Mouse (Mus musculus) spleen, postnatal 14 days (tissue): ENCODE results near the gene Fam50a.
"Not testable (repeated sequence)": the region's sequence is repeated elsewhere in the genome, so short reads cannot be mapped to it uniquely, and the experiment has no call there.

Experiments
- DNase-seq, 2 experiments: peaks; one replicate each; pipeline ENCODE4 v3.0.0; 2021 to 2022; ENCODE audit warnings: low spot score in 2 of 2

The Fam50a gene

DNA sequence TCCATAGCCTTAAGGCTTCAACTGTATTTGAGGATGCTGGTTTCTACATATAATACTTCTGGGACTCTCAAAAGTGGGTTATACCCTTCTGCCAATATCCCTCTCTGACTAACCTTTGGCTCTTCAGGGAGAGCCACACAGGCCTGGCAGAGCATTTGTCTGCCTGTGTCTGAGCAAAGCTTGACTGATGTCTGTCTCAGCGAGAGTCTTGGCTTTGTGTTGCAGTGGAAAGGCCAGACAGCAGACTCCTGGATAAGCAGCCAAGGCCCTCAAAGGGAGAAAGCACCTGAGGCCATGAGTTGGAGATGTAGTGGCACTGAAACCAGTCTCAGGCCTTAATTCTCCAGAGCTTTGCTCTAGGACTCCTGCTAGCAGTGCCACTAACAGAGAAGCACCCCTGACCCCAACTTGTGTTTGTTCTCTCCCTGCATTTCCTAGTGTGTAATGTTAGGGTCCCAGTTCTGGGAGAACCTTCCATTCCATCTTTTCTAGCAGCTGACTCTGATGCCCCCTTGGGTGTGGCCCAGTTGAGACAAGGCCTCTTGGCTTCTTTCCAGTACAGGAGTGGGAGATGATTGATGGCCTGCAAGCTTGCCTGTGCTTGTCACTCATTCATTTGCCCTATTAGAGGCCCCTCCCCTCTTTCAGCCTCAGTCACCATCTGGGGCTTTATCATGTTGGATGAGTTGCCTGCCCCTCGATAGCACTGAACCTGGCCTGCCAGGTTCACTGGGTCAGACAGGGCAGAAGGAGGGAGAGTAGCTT, 17.5 kb downstream of the Fam50a start:
- DNase-seq, result no peak

DNA sequence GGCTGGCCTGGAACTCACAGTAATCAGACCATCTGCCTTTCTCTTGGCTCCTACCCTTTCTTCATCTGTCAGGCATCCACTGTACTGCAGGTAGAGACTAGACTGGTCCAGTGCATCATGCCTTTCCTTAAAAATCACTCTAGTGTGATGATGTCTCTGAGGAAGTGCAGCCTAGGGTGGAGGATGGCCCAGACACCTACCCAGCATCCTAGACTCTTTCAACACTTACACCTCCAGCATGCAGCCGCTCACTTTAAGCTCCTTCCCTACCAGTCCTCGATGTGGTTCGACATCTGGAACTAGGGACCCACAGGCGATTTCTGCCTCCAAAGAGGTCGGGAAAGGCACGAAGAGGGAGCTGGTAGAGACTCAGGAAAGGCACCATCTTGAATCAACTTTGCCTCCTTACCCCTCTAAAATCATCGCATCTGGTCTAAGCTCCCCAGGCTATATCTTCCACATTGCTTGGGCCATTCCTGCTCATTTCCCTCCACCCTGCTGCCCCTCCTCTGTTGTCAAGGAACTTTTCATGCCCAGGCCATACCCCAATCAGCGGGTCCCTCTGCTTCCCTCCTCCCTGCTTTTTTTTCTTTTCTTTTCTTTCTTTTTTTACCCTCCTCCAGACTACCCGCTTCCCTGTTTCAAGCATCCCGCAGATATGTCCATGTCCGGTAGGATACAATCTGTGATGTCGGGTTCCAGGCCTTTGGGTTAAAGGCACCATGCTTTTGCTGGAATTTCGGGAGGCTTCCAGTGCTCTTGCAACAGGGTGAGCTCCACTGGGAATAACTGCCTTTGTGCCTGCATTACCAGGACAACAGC, 40.0 kb downstream of the Fam50a start:
- DNase-seq, result no peak

DNA sequence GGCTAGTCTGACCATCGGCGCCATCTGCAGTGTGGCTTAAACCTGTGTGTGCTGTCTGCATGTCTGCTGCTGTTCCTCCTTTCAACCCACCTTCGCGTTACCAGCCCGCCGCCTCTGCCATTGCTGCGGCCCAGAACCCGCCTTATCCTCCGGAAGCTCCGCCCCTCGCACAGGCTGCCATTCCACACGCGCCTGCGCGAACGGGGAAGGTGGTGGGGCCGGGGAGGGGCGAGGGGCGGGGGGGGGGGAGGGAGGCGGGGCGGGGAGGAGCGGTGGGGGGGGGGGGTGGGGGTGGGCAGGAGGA, 40.6 kb downstream of the Fam50a start, which contains the start of gene Lage3:
TSS of gene Lage3 (minus strand) at position 152 of the 304 bp plus-strand sequence.
- peak; percentile 58 to 72 for DNase-seq

DNA sequence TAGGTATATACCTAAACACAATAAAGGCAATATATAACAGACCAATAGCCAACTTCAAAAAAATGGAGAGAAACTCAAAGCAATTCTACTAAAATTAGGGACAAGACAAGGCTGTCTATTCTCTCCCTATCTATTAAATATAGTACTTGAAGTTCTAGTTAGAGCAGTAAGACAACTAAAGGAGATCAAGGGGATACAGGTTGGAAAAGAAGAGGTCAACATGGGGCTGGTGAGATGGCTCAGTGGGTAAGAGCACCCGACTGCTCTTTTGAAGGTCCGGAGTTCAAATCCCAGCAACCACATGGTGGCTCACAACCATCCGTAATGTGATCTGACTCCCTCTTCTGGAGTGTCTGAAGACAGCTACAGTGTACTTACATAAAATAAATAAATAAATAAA, 44.2 kb downstream of the Fam50a start:
- not testable (repeated sequence) for DNase-seq

DNA sequence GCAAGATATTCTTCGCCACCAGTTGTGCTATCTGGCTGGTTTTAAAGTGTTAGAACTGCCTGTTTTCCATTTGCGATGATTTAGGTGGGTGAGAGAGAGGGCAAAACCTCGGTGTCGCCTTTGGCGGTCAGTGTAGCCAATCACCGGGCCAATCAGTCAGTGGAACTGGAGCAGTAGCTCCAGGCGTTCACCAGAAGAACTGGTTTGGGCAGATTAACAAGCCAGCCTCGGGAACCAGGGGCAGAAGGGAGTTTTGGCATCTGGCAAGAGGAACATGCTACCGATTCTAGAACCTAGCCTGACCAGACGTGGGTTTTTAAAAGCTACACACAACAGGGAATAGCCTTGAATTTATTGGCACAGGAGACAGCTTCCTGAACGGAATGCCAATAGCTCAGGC, 46.3 kb downstream of the Fam50a start:
- no peak for DNase-seq

DNA sequence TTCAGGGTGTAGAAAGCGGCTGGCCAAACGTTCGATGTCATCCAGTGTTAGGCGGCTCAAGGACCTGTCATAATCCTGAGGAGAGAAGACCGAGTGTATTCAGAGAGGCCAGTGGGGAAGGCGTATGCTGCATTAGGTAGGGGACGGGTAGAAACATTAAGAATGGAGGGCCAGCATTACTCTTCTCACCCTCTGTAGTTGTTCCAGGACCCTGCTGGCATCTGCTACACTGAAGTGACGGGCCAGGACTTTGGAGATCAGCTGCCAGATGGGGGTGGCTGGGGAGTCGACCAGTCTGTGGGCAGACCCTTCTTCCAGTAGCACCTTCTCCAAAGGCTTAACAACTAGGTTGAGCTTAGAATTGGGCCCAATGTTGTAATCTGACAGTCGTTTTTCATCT, 54.7 kb downstream of the Fam50a start:
- no peak for DNase-seq

DNA sequence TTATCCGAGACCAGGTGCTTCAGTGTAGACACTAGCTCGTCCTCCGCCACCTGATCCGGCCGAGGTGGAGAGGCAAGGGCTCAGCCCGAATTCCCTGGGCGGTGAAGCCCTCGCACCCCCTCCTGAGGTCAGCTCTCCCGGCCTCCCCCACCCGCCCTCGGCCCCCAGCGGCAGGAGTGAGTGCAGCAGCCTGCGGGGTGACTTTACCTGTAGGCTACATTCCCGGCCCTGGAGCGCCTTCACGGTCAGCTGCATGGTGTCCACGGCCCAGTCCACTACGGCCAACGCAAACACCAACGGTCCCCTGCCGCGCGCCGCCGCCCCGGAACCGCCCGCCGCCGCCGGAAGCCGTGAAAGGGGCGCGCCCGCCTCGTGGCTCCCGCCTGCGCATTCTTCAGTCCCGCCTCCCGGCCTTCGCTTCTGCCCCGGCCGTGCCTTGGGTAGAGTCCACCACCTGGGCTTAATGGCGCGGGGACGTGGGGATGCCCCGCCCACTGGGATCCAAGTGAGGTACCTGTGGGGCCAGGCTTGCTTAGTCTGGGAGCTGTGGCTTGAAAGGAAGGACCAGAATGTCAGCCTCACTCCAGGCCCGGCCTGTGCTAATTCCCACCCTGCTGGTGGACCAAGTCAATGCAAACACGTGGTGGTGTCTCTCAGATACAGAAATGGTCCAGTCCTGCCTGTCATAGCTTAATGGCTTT, 55.5 kb downstream of the Fam50a start:
- DNase-seq, result peak; percentile 43 to 59
